Mouse (Mus musculus): ENCODE results near the gene Tff2. TPM values are rescaled to one million over a fixed set of nuclear protein-coding genes. Genes with fewer than 3 reads are reported as not detected.
A peak's percentile ranks its signal among the peaks of the same experiment; 100 is the strongest.

The Tff2 gene
- polyA plus RNA-seq, 1 experiment from 2014 or later, result not detected

DNA sequence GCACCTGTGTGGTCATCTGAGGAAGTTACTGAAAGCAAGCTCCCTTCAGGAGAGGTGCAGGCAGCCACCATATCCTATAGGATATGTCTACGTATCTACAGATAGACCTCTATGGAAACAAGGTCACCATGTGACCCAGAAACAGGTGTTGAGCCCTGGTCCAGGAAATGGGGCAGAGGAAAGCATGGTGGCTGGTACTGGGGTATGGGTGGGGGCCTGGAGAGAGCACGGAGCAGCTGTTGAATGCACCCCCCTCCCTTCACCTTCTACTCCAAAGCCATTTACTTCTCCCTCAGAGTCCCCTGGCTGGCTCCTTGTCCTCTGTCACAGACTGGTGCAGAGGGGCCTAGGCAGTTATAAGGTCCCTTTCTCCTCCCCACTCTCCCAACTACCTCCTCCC is 19.7 kb upstream of the Tff2 start:
- H3K4me2 ChIP-seq, result no peak overlapping the region
- no peaks in the 10 kb centered on the region for H3K4me1 ChIP-seq
- no peaks in the 10 kb centered on the region for H3K27me3 ChIP-seq (replicated peaks)
- ATAC-seq, result no peak
- H3K9me3 ChIP-seq (replicated peaks), result peaks cover 4% of the 10 kb centered on the region; the same call in 1 of the 2 replicates
- no peak overlapping the region for H3K4me3 ChIP-seq
- no peak overlapping the region for H3K9ac ChIP-seq
- H3K27ac ChIP-seq, result no peak overlapping the region
- WGBS (ENCODE audit: insufficient replicate concordance), result 62% methylated on average over 2 of the region's 2 CpGs
- no peaks in the 10 kb centered on the region for H3K36me3 ChIP-seq

DNA sequence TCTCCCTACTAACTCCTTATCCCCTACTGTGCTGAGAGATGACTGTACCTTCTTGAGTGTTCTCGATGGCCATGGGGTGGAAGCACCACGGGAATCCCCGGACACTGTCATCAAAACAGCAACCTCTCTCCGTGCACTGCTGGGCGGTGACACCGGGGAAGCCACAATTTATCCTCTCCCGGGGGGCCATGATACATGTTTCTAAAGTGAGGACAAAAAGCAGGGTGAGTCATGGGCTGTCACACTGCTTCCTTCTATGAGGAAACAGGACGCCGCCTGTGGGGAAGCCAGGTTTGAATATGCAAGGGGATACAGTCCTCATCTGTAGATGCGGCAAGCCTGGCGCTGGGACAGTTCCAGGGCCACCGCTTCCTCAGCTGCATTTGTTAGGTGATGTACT is 18.5 kb upstream of the Tff2 start:
- no peaks in the 10 kb centered on the region for H3K4me1 ChIP-seq
- H3K9me3 ChIP-seq (replicated peaks), result peaks cover 7% of the 10 kb centered on the region; the same call in 1 of the 2 replicates
- no peak overlapping the region for H3K27ac ChIP-seq
- H3K4me2 ChIP-seq, result no peak overlapping the region
- H3K4me3 ChIP-seq, result no peak overlapping the region
- no peak for ATAC-seq
- 57% methylated on average over 12 of the region's 12 CpGs for WGBS (ENCODE audit: insufficient replicate concordance)
- no peaks in the 10 kb centered on the region for H3K27me3 ChIP-seq (replicated peaks)
- no peak overlapping the region for H3K9ac ChIP-seq
- no peaks in the 10 kb centered on the region for H3K36me3 ChIP-seq

DNA sequence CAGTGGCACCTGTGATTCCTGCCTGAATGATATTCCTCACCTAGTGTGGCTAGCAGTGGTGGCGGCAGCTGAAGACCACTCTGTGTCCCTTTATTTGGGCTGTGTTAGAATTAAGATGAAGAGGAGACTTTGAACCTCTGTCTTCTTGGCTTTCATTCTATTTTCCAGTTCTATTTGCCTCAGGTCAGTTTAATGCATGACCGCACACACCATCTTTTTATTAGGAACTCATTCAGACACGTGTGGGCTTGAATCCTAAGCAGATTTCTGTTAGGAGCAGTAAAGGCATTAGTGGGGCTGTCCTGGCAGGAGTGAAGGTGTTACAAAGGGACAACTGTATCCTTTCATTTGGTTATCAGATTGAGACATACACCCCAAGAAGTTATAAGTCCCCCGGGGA is 16.2 kb upstream of the Tff2 start:
- H3K4me2 ChIP-seq, result no peak overlapping the region
- no peak for ATAC-seq
- no peaks in the 10 kb centered on the region for H3K27me3 ChIP-seq (replicated peaks)
- 76% methylated on average over 4 of the region's 4 CpGs for WGBS (ENCODE audit: insufficient replicate concordance)
- peaks cover 7% of the 10 kb centered on the region; the same call in 1 of the 2 replicates for H3K9me3 ChIP-seq (replicated peaks)
- no peaks in the 10 kb centered on the region for H3K4me1 ChIP-seq
- no peak overlapping the region for H3K9ac ChIP-seq
- no peaks in the 10 kb centered on the region for H3K36me3 ChIP-seq
- H3K27ac ChIP-seq, result no peak overlapping the region
- no peak overlapping the region for H3K4me3 ChIP-seq

DNA sequence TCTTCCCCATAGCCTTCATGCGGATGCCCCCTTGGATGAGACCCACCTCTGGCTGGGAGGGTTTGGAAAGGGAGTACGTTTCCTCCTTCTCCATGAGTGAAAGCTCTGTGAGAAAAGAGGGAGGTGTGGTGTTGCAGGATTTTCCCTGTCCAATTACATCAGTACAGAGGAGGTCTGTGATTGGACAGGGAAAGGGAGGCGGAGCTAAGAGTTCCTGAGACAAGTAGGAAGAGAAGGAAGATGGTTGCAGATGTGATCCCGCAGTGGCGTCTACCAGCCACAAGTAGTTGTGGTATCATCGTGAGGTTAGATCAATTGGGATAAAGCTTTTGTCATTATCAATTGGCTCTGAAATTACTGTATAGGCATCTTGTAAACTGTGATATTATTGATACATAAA is 13.8 kb upstream of the Tff2 start:
- WGBS (ENCODE audit: insufficient replicate concordance), result 73% methylated on average over 6 of the region's 6 CpGs

DNA sequence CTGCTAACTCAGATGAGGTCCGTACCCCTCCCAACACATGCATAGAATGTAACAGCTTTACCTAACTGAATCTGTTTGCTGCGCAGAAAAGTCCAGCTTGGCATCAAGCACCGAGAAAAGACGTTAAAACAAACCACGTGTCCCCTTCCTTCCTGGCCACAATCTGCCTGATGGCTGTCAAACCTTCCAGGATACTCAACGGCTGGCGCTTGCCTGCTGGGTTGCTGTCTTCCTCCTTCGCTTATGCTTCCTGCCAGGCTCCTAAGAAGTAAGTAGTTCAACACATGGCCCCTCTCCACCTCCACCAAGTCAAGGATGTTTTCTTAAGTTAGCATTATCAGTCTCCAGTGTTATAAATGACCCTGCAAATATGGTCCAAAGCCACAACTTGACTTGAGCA is 9.7 kb upstream of the Tff2 start:
- Histone ChIP-seq H3K27ac (no peak overlapping the region), H3K4me3 (no peak overlapping the region), H3K27me3 (replicated peaks) (no peaks in the 10 kb centered on the region), H3K36me3 (no peaks in the 10 kb centered on the region), H3K9me3 (replicated peaks) (peaks cover 3% of the 10 kb centered on the region; the same call in 1 of the 2 replicates), H3K9ac (no peak overlapping the region), H3K4me2 (no peak overlapping the region), H3K4me1 (0 out of 2 replicates have a peak, but pooled peaks cover 3% of the 10 kb centered on the region)
- WGBS (ENCODE audit: insufficient replicate concordance), result 17% methylated on average over 8 of the region's 8 CpGs
- no peak for ATAC-seq

More for the DNA sequence above, 13.8 kb upstream of the Tff2 start:
- Histone ChIP-seq H3K27ac (no peak overlapping the region), H3K9me3 (replicated peaks) (peaks cover 7% of the 10 kb centered on the region; the same call in 1 of the 2 replicates), H3K36me3 (no peaks in the 10 kb centered on the region), H3K4me3 (no peak overlapping the region), H3K4me1 (0 out of 2 replicates have a peak, but pooled peaks cover 3% of the 10 kb centered on the region), H3K4me2 (no peak overlapping the region), H3K27me3 (replicated peaks) (no peaks in the 10 kb centered on the region), H3K9ac (no peak overlapping the region)
- ATAC-seq, result no peak

DNA sequence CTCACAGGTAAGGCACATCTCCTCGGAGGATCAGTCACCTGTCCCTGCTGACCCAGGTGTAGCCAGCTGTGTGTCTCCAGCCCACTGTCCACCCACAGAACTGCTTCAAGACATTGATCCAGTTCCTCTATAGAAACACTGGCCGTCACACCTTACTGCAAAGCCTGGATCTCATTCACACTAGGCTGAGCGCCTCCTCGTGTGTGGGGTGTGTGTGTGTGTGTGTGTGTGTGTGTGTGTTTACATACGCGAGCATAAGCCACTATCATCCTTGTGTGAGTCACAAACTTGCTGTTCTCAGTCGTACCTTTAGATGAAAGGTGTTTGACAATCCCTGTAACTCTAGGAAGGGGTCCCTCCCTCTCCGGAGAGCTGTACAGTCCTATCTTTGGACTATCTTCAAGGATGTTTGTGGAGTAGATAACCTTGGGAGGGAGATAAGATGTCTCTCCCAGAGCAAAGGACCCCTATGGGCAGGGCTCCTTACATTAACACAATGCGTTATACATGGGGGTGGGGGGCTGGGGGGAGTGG is 9.0 kb upstream of the Tff2 start:
- Histone ChIP-seq H3K4me2 (no peak overlapping the region), H3K4me1 (0 out of 2 replicates have a peak, but pooled peaks cover 3% of the 10 kb centered on the region), H3K9me3 (replicated peaks) (no peaks in the 10 kb centered on the region), H3K9ac (no peak overlapping the region), H3K27me3 (replicated peaks) (no peaks in the 10 kb centered on the region), H3K27ac (no peak overlapping the region), H3K36me3 (no peaks in the 10 kb centered on the region), H3K4me3 (no peak overlapping the region)
- WGBS (ENCODE audit: insufficient replicate concordance), result 55% methylated on average over 9 of the region's 9 CpGs
- 0 out of 2 replicates have a peak, but pooled peaks have one; percentile 13 for ATAC-seq

DNA sequence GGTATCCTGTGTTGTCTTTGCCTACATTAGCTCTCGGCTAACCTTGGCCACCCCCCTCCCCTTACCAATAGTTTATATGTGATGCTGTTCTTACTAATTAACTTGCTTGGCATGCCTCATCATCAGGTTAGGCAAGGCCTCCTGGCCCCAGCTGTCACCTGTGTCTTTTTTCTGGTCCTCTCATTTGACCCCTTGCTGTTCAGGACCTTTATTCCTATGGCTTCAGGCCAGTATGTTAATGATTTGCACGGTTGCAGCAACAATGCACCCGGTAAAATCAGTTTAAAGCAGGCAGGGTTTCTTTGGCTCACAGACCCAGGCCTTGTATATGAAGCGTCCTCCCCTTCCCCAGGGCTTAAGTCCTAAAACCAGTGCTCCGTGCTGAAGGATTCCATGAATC is 8.4 kb upstream of the Tff2 start:
- H3K36me3 ChIP-seq, result no peaks in the 10 kb centered on the region
- 64% methylated on average over 5 of the region's 5 CpGs for WGBS (ENCODE audit: insufficient replicate concordance)
- H3K4me3 ChIP-seq, result no peak overlapping the region
- no peak overlapping the region for H3K9ac ChIP-seq
- H3K9me3 ChIP-seq (replicated peaks), result no peaks in the 10 kb centered on the region
- H3K27me3 ChIP-seq (replicated peaks), result no peaks in the 10 kb centered on the region
- no peak overlapping the region for H3K27ac ChIP-seq
- H3K4me2 ChIP-seq, result no peak overlapping the region
- ATAC-seq, result 0 out of 2 replicates have a peak, but pooled peaks have one; percentile 24
- H3K4me1 ChIP-seq, result 0 out of 2 replicates have a peak, but pooled peaks cover 3% of the 10 kb centered on the region

DNA sequence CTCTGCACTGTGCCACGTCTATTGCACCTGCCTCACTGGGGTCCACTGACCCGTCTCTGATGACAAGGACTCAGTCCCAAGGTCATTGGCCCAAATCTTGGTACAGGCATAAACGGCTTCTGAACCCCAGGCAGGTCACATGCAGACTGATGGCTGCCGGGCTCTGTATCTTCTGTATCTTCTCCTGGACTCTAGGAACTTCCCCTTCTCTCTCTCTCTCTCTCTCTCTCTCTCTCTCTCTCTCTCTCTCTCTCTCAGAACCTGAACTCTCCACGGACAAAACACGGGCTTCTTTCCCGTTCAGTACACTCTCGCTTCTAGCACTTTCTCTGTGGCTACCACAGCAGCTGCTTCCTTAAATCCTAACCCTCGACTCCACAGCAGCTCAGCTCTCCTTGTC is 1.9 kb upstream of the Tff2 start:
- no peak for ATAC-seq
- 0 out of 2 replicates have a peak, but pooled peaks cover 6% of the 10 kb centered on the region for H3K27me3 ChIP-seq (replicated peaks)
- 47% methylated on average over 9 of the region's 9 CpGs for WGBS (ENCODE audit: insufficient replicate concordance)
- no peaks in the 10 kb centered on the region for H3K9me3 ChIP-seq (replicated peaks)
- H3K4me3 ChIP-seq, result no peak overlapping the region
- H3K4me1 ChIP-seq, result no peaks in the 10 kb centered on the region
- H3K27ac ChIP-seq, result no peak overlapping the region
- H3K36me3 ChIP-seq, result no peaks in the 10 kb centered on the region
- H3K9ac ChIP-seq, result no peak overlapping the region
- no peak overlapping the region for H3K4me2 ChIP-seq

DNA sequence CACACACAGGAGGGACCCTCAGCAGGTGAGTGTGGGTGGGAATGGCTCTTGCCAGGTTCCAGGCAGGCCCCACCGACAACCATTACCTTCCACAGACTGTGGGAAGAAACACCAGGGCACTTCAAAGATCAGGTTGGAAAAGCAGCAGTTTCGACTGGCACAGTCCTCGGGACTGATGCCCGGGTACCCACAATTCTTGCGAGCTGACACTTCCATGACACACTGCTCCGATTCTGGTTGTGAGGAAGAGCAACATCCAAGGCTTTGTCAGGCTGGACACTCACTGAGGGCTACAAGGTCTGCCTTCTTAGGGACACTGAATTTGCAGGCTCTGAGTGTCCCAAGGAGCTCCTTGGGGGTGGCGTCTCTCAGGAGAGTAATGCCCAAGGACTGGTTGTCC is 2.0 kb downstream of the Tff2 start:
- Histone ChIP-seq H3K36me3 (no peaks in the 10 kb centered on the region), H3K4me3 (no peak overlapping the region), H3K4me1 (no peaks in the 10 kb centered on the region), H3K27ac (no peak overlapping the region), H3K9ac (no peak overlapping the region), H3K9me3 (replicated peaks) (no peaks in the 10 kb centered on the region), H3K4me2 (no peak overlapping the region), H3K27me3 (replicated peaks) (peaks cover 6% of the 10 kb centered on the region; the same call in 1 of the 2 replicates)
- 76% methylated on average over 7 of the region's 7 CpGs for WGBS (ENCODE audit: insufficient replicate concordance)
- ATAC-seq, result no peak

DNA sequence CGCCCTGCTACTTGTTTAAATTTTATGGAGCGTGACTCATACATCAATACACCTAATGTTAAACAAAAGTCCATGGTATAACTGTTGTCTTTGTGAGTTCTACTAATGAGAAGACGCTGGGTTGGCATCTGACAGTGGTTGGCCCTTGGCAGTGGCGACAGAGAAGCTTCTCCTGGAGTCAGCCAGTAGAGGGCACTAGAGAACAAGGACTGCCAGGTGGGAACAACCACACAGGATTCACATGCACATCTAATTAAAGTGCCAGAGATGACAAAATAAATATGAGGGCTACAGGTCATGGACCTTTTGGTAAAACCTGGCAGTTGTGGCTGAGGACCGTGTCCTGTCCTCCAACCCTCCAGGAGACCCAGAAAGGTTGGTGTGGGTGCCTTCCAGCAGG is 5.7 kb downstream of the Tff2 start:
- ATAC-seq, result no peak
- H3K4me2 ChIP-seq, result no peak overlapping the region
- 9% methylated on average over 5 of the region's 5 CpGs for WGBS (ENCODE audit: insufficient replicate concordance)
- no peak overlapping the region for H3K27ac ChIP-seq
- H3K4me3 ChIP-seq, result no peak overlapping the region
- H3K9ac ChIP-seq, result no peak overlapping the region
- no peaks in the 10 kb centered on the region for H3K9me3 ChIP-seq (replicated peaks)
- no peaks in the 10 kb centered on the region for H3K36me3 ChIP-seq
- H3K27me3 ChIP-seq (replicated peaks), result peaks cover 6% of the 10 kb centered on the region; the same call in 1 of the 2 replicates
- peaks cover 9% of the 10 kb centered on the region; the same call in 1 of the 2 replicates for H3K4me1 ChIP-seq

DNA sequence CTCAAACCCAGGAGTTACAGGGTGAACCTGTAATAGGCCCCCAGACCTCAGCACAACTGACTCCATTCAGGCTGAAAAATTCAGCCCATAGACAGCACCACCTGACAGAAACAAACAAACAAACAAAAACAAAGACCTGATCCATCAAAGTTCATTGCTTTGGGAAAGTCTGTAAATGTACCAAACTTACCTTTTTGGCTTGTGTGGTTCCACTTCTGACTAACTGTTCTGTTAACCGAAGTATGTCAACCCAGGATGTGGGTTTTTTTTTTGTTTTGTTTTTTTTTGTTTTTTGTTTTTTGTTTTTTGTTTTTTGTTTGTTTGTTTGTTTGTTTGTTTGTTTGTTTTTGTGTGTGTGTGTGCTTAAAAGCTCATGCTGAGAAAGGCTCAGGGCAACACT is 7.3 kb downstream of the Tff2 start:
- no peak overlapping the region for H3K4me3 ChIP-seq
- H3K4me1 ChIP-seq, result peaks cover 9% of the 10 kb centered on the region; the same call in 1 of the 2 replicates
- no peaks in the 10 kb centered on the region; the same call in 1 of the 2 replicates for H3K27me3 ChIP-seq (replicated peaks)
- no peaks in the 10 kb centered on the region for H3K9me3 ChIP-seq (replicated peaks)
- no peak overlapping the region for H3K27ac ChIP-seq
- ATAC-seq, result no peak
- no peaks in the 10 kb centered on the region for H3K36me3 ChIP-seq
- H3K9ac ChIP-seq, result no peak overlapping the region
- WGBS (ENCODE audit: insufficient replicate concordance), result 57% methylated on average over 1 of the region's 1 CpGs
- no peak overlapping the region for H3K4me2 ChIP-seq

DNA sequence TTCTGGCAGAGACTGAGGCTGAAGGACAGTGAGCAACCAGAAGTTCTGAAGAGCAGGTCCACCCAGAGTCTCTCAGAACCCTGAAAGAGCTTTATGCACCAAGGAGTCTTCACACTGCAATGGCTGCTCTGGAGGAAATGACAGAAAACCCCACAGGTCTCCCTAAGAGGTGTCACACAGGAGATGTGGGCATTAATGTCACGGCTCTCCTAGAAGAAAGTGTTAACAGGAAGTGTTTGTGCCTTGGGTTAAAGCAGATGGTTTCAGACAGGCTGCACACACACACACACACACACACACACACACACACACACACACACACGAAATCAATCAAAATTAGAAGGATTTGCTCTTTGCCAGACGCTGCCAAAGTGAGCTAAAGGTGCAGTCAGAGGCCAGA is 7.8 kb downstream of the Tff2 start:
- Histone ChIP-seq H3K27me3 (replicated peaks) (peaks cover 1% of the 10 kb centered on the region; the same call in 1 of the 2 replicates), H3K4me1 (peaks cover 9% of the 10 kb centered on the region; the same call in 1 of the 2 replicates), H3K4me2 (no peak overlapping the region), H3K27ac (no peak overlapping the region), H3K9ac (no peak overlapping the region), H3K36me3 (no peaks in the 10 kb centered on the region), H3K9me3 (replicated peaks) (no peaks in the 10 kb centered on the region), H3K4me3 (no peak overlapping the region)
- WGBS (ENCODE audit: insufficient replicate concordance), result 26% methylated on average over 3 of the region's 3 CpGs
- ATAC-seq, result no peak

DNA sequence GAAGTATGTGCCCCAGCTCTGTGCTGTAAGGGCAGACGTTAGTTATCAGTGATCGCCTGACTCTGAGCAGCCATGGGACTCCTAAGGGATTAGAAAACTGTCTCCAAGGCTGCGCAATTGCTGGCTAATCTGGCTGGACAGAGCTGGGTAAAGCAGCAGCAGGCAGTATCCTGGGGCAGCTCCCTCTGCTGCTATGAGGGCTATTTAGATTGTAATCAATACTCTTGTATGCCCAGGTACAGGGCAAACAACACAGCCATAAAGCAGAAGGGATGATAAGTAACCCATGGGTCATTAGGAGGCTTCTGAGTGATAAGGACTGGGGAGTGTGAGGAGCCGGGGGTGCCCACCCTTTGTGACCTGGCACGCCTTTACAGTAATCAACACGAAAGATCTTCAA is 9.2 kb downstream of the Tff2 start:
- H3K27ac ChIP-seq, result no peak overlapping the region
- H3K9ac ChIP-seq, result no peak overlapping the region
- H3K4me2 ChIP-seq, result no peak overlapping the region
- H3K27me3 ChIP-seq (replicated peaks), result peaks cover 7% of the 10 kb centered on the region; the same call in 1 of the 2 replicates
- no peaks in the 10 kb centered on the region for H3K9me3 ChIP-seq (replicated peaks)
- no peak for ATAC-seq
- peaks cover 9% of the 10 kb centered on the region; the same call in 1 of the 2 replicates for H3K4me1 ChIP-seq
- 53% methylated on average over 6 of the region's 6 CpGs for WGBS (ENCODE audit: insufficient replicate concordance)
- H3K4me3 ChIP-seq, result no peak overlapping the region
- no peaks in the 10 kb centered on the region for H3K36me3 ChIP-seq

Measured in liver, embryonic 12.5 days (tissue).